Mouse (Mus musculus): Measurements from ENCODE around the gene Mrpl24.
"Not testable (repeated sequence)": the region's sequence is repeated elsewhere in the genome, so short reads cannot be mapped to it uniquely, and the experiment has no call there.

The Mrpl24 gene

GRCm38 (mm10) chr3:87919336-87920108 lies at the start of gene Mrpl24:
Mrpl24 (plus strand) TSS chr3:87919506.
- peak; percentile 71 to 72 for DNase-seq (ENCODE audit: low spot score in 2 of 2)

- no peak for DNase-seq (ENCODE audit: low spot score in 2 of 2)
These were observed 41.6 kb upstream of the Mrpl24 start for GRCm38 (mm10) chr3:87877730-87878129.

GRCm38 (mm10) chr3:87884291-87884690 lies 35.0 kb upstream of the Mrpl24 start:
- DNase-seq (ENCODE audit: low spot score in 2 of 2), result no peak

GRCm38 (mm10) chr3:87884708-87885251 lies 34.5 kb upstream of the Mrpl24 start:
- peak in 1 of 2 experiments; percentile 41 for DNase-seq (ENCODE audit: low spot score in 2 of 2)

GRCm38 (mm10) chr3:87885281-87886003 lies 33.9 kb upstream of the Mrpl24 start, which contains the start of gene Prcc:
Prcc (minus strand) TSS chr3:87885608.
- DNase-seq (ENCODE audit: low spot score in 2 of 2), result peak; percentile 86 to 88

- no peak for DNase-seq (ENCODE audit: low spot score in 2 of 2)
These were observed 33.3 kb upstream of the Mrpl24 start for GRCm38 (mm10) chr3:87886004-87886365.

GRCm38 (mm10) chr3:87886416-87886815 lies 32.9 kb upstream of the Mrpl24 start:
- no peak for DNase-seq (ENCODE audit: low spot score in 2 of 2)

GRCm38 (mm10) chr3:87887400-87887799 lies 31.9 kb upstream of the Mrpl24 start:
- not testable (repeated sequence) for DNase-seq (ENCODE audit: low spot score in 2 of 2)

- DNase-seq (ENCODE audit: low spot score in 2 of 2), result no peak
These were observed 27.8 kb upstream of the Mrpl24 start for GRCm38 (mm10) chr3:87891481-87891880.

- no peak for DNase-seq (ENCODE audit: low spot score in 2 of 2)
These were observed 25.9 kb upstream of the Mrpl24 start for GRCm38 (mm10) chr3:87893367-87893905.

- DNase-seq (ENCODE audit: low spot score in 2 of 2), result no peak
These were observed 20.0 kb upstream of the Mrpl24 start for GRCm38 (mm10) chr3:87899266-87899665.

GRCm38 (mm10) chr3:87899776-87900175 lies 19.5 kb upstream of the Mrpl24 start:
- DNase-seq (ENCODE audit: low spot score in 2 of 2), result no peak

- DNase-seq (ENCODE audit: low spot score in 2 of 2), result no peak
These were observed 18.2 kb upstream of the Mrpl24 start for GRCm38 (mm10) chr3:87901036-87901624.

- DNase-seq (ENCODE audit: low spot score in 2 of 2), result not testable (repeated sequence)
These were observed 17.3 kb upstream of the Mrpl24 start for GRCm38 (mm10) chr3:87901959-87902358.

GRCm38 (mm10) chr3:87903821-87904220 lies 15.5 kb upstream of the Mrpl24 start:
- no peak for DNase-seq (ENCODE audit: low spot score in 2 of 2)

GRCm38 (mm10) chr3:87905880-87906485 lies 13.3 kb upstream of the Mrpl24 start, which contains the start of gene Hdgf:
Hdgf (plus strand) TSS chr3:87906321.
- peak; percentile 95 to 96 for DNase-seq (ENCODE audit: low spot score in 2 of 2)

GRCm38 (mm10) chr3:87906601-87906980 lies 12.7 kb upstream of the Mrpl24 start:
- DNase-seq (ENCODE audit: low spot score in 2 of 2), result no peak

GRCm38 (mm10) chr3:87906981-87907857 lies 12.1 kb upstream of the Mrpl24 start:
- DNase-seq (ENCODE audit: low spot score in 2 of 2), result peak in 1 of 2 experiments; percentile 48

- DNase-seq (ENCODE audit: low spot score in 2 of 2), result no peak
These were observed 11.4 kb upstream of the Mrpl24 start for GRCm38 (mm10) chr3:87907906-87908305.

GRCm38 (mm10) chr3:87909381-87909780 lies 9.9 kb upstream of the Mrpl24 start:
- DNase-seq (ENCODE audit: low spot score in 2 of 2), result no peak

All from urinary bladder, postnatal 4 days (tissue).